Mouse (Mus musculus): ENCODE measurements around the gene Zfp367. TPM values are rescaled to one million over a fixed set of nuclear protein-coding genes. Genes with fewer than 3 reads are reported as not detected.

The Zfp367 gene
- polyA plus RNA-seq, 1 experiment from 2014 or later: 5.7 TPM

DNA sequence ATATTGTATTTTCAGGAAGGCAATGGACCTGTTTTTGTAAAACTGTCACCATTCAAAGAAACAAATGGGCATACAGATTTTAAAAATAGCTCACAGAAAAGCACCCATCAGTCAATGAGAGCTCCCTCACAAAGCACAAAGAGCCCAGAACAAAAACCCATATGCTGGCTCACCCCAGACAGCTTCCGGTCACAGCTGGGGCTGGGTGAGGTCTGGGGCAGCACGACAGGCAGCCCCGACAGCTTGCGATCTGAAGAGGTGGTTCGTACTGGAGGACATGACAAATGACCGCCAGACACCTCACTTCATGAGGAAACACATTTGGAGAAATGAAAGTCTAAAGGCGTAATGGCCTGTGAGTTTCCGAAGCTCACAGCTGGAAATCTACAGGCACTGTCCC is 45.5 kb downstream of the Zfp367 start:
- H3K9ac ChIP-seq: 0 out of 2 replicates have a peak overlapping the region, but pooled peaks have one; percentile 46
- H3K4me1 ChIP-seq (replicated peaks): peaks cover 19% of the 10 kb centered on the region
- H3K4me2 ChIP-seq: peak overlapping the region; percentile 36
- 6% methylated on average over 8 of the region's 8 CpGs for WGBS
- peak; percentile 79 for ATAC-seq (ENCODE audit: low FRiP score)
- H3K27ac ChIP-seq: 0 out of 2 replicates have a peak overlapping the region, but pooled peaks have one; percentile 52
- peaks cover 14% of the 10 kb centered on the region for H3K27me3 ChIP-seq
- 0 out of 2 replicates have a peak overlapping the region, but pooled peaks have one; percentile 5 for H3K4me3 ChIP-seq
- no peaks in the 10 kb centered on the region for H3K9me3 ChIP-seq
- no peaks in the 10 kb centered on the region; the same call in 1 of the 2 replicates for H3K36me3 ChIP-seq

DNA sequence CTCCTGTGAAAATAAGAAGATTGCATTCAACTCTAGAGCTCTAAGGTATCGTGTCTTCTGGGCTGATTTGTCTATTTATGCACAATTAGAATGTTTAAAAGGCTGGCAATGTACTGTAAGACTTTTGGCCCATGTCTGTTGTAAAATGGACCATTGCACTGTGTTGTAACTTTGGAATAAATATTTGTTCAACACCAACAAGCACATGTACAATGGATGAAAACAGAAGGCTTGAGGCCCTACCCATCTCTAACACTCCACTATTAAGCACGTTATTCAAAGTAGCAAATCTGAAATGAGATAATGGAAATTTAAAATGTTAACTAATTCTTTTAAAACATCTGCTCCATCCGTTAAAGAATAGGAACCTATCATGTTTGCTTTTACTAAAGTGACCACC is 45.9 kb downstream of the Zfp367 start:
- Histone ChIP-seq H3K4me1 (replicated peaks) (peaks cover 19% of the 10 kb centered on the region), H3K27ac (0 out of 2 replicates have a peak overlapping the region, but pooled peaks have one; percentile 52)
- no peak for ATAC-seq (ENCODE audit: low FRiP score)

GRCm38 (mm10) chr13:64105690-64106089 is 47.3 kb downstream of the Zfp367 start:
- 85% methylated on average over 3 of the region's 3 CpGs for WGBS

More for the DNA sequence above, 45.9 kb downstream of the Zfp367 start:
- Histone ChIP-seq H3K36me3 (no peaks in the 10 kb centered on the region; the same call in 1 of the 2 replicates), H3K9me3 (no peaks in the 10 kb centered on the region), H3K27me3 (peaks cover 17% of the 10 kb centered on the region), H3K4me3 (no peak overlapping the region), H3K4me2 (no peak overlapping the region), H3K9ac (no peak overlapping the region)
- 30% methylated on average over 3 of the region's 3 CpGs for WGBS

DNA sequence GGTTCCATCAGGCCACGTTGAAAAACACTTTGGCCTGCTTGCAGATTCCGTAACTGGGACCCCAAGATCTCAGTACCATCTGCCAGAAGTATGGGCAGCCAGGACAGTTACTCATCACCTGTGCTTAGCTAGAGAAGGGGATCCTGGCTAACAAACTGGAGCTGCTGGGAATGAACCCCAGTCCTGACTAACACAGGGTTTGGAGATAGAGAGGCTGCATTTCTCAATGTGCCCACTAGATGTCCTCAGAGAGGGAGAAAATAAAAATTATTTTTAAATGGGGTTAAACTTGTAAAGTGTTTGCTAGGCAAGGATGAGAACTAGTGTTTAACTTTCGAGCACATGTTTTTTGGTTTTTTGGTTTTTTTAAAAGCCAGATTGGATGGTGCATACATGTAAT is 52.8 kb downstream of the Zfp367 start:
- no peaks in the 10 kb centered on the region for H3K4me1 ChIP-seq (replicated peaks)
- peaks cover 15% of the 10 kb centered on the region for H3K27me3 ChIP-seq
- no peak for ATAC-seq (ENCODE audit: low FRiP score)
- H3K4me2 ChIP-seq: no peak overlapping the region
- WGBS: 66% methylated on average over 3 of the region's 3 CpGs
- H3K9ac ChIP-seq: no peak overlapping the region
- H3K27ac ChIP-seq: no peak overlapping the region
- H3K4me3 ChIP-seq: no peak overlapping the region
- H3K9me3 ChIP-seq: no peaks in the 10 kb centered on the region
- H3K36me3 ChIP-seq: no peaks in the 10 kb centered on the region; the same call in 1 of the 2 replicates

More at GRCm38 (mm10) chr13:64105690-64106089, 47.3 kb downstream of the Zfp367 start:
- Histone ChIP-seq H3K27ac (no peak overlapping the region), H3K9me3 (no peaks in the 10 kb centered on the region), H3K9ac (no peak overlapping the region), H3K4me3 (no peak overlapping the region), H3K4me1 (replicated peaks) (peaks cover 19% of the 10 kb centered on the region), H3K4me2 (no peak overlapping the region), H3K36me3 (no peaks in the 10 kb centered on the region; the same call in 1 of the 2 replicates), H3K27me3 (peaks cover 17% of the 10 kb centered on the region)
- ATAC-seq (ENCODE audit: low FRiP score): no peak

DNA sequence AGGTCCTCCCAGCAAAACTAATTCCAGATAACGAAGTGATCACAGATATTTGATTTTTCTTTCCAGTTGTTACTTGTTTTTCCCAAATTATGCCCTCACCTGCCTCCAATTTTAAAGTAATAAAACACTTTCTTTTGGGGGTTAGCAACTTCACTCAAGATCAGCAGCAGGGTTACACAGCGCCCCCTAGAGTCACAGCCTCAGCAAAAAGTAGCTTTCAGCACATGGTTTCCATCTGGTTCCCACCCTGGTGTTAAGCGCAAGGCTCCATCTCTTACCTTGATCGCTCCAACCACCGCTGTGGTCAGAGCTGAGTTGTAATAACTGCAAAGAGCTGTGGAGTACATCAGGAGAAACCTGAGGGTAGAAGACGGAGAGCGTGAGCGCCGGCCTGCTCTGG is 54.0 kb downstream of the Zfp367 start:
- H3K9me3 ChIP-seq: no peaks in the 10 kb centered on the region
- H3K9ac ChIP-seq: no peak overlapping the region
- no peaks in the 10 kb centered on the region for H3K36me3 ChIP-seq
- no peak overlapping the region for H3K4me2 ChIP-seq
- peaks cover 5% of the 10 kb centered on the region; the same call in 1 of the 2 replicates for H3K27me3 ChIP-seq
- H3K4me1 ChIP-seq (replicated peaks): no peaks in the 10 kb centered on the region
- ATAC-seq (ENCODE audit: low FRiP score): no peak
- H3K27ac ChIP-seq: no peak overlapping the region
- whole genome bisulfite sequencing: 76% methylated on average over 9 of the region's 9 CpGs
- no peak overlapping the region for H3K4me3 ChIP-seq

DNA sequence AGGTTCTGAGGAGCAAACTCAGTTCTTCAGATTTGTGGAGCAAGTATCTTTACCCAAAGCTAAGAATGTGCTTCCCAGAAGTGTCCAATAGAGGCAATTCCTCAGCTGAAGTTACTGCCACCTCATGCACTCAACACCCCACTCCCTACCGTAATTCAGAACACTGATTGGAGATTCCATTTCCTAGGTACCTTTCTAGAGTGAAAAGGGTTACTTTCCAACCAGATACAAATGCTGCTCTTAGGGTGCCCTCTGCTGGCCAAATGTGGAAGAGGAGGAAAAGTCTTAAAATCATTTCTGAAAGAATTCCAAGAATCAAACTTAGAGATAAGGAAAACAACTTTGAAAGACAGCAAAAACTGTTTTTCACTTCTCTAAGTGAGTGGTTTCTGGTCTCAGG is 59.7 kb downstream of the Zfp367 start:
- 7% methylated on average over 1 of the region's 1 CpGs for WGBS
- H3K27ac ChIP-seq: no peak overlapping the region
- 0 out of 2 replicates have a peak, but pooled peaks have one; percentile 52 for ATAC-seq (ENCODE audit: low FRiP score)
- H3K4me3 ChIP-seq: no peak overlapping the region
- H3K27me3 ChIP-seq: 0 out of 2 replicates have a peak, but pooled peaks cover 4% of the 10 kb centered on the region
- no peak overlapping the region for H3K9ac ChIP-seq
- no peaks in the 10 kb centered on the region for H3K4me1 ChIP-seq (replicated peaks)
- H3K36me3 ChIP-seq: no peaks in the 10 kb centered on the region
- no peaks in the 10 kb centered on the region for H3K9me3 ChIP-seq
- H3K4me2 ChIP-seq: no peak overlapping the region

DNA sequence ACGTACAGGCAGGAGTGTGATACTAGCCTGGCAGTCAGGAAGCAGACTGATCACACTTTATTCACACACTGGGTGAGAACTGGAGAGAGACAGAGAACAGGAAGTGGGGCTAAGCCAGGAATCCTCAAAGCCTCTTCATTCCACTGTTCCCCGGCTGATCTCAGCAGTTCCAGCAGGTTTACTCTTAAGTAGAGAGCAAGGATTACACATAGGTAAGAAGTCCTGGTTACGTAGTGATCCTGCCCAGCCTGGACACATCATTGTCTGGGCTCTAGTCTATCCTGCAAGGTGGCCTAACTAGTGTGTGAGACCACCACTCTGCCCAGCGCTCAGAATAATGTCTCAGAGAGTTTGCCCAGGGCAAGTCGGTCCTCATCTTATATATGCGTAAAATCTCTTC is 60.2 kb downstream of the Zfp367 start:
- no peak overlapping the region for H3K4me3 ChIP-seq
- H3K4me2 ChIP-seq: no peak overlapping the region
- ATAC-seq (ENCODE audit: low FRiP score): no peak
- H3K27me3 ChIP-seq: 0 out of 2 replicates have a peak, but pooled peaks cover 4% of the 10 kb centered on the region
- WGBS: 79% methylated on average over 6 of the region's 6 CpGs
- no peaks in the 10 kb centered on the region for H3K36me3 ChIP-seq
- no peak overlapping the region for H3K27ac ChIP-seq
- H3K9ac ChIP-seq: no peak overlapping the region
- no peaks in the 10 kb centered on the region for H3K9me3 ChIP-seq
- H3K4me1 ChIP-seq (replicated peaks): no peaks in the 10 kb centered on the region

DNA sequence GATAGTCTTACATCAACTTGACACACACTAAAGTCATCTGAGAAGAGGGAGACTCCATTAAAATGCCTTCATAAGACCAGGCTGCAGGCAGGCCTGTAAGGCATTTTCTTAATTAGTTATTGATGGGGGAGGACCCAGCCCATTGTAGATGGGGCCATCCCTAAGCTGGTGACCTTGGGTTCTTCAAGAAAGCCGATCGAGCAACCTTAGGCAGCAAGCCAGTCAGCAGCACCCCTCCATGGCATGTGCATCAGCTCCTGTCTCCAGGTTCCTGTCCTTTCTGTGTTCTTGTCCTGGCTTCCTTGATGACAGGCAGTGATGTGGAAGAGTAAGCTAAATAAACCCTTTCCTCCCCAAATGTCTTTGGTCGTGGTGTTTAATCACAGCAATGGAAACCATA is 60.9 kb downstream of the Zfp367 start:
- H3K27me3 ChIP-seq: 0 out of 2 replicates have a peak, but pooled peaks cover 4% of the 10 kb centered on the region
- H3K4me2 ChIP-seq: no peak overlapping the region
- 68% methylated on average over 3 of the region's 3 CpGs for WGBS
- no peak overlapping the region for H3K27ac ChIP-seq
- H3K9ac ChIP-seq: no peak overlapping the region
- no peak for ATAC-seq (ENCODE audit: low FRiP score)
- H3K9me3 ChIP-seq: no peaks in the 10 kb centered on the region
- no peaks in the 10 kb centered on the region for H3K4me1 ChIP-seq (replicated peaks)
- H3K36me3 ChIP-seq: no peaks in the 10 kb centered on the region
- H3K4me3 ChIP-seq: no peak overlapping the region

GRCm38 (mm10) chr13:64091006-64091405 is 62.0 kb downstream of the Zfp367 start:
- H3K9ac ChIP-seq: no peak overlapping the region
- H3K4me2 ChIP-seq: no peak overlapping the region
- H3K27me3 ChIP-seq: 0 out of 2 replicates have a peak, but pooled peaks cover 4% of the 10 kb centered on the region
- no peaks in the 10 kb centered on the region for H3K36me3 ChIP-seq
- H3K4me1 ChIP-seq (replicated peaks): no peaks in the 10 kb centered on the region
- WGBS: 63% methylated on average over 7 of the region's 7 CpGs
- ATAC-seq (ENCODE audit: low FRiP score): no peak
- H3K27ac ChIP-seq: no peak overlapping the region
- no peak overlapping the region for H3K4me3 ChIP-seq
- no peaks in the 10 kb centered on the region for H3K9me3 ChIP-seq

- H3K4me2 ChIP-seq: no peak overlapping the region
- no peak overlapping the region for H3K4me3 ChIP-seq
- WGBS: 82% methylated on average over 5 of the region's 5 CpGs
- H3K36me3 ChIP-seq: no peaks in the 10 kb centered on the region
- H3K4me1 ChIP-seq (replicated peaks): no peaks in the 10 kb centered on the region
- H3K9ac ChIP-seq: no peak overlapping the region
- no peaks in the 10 kb centered on the region for H3K9me3 ChIP-seq
- no peak for ATAC-seq (ENCODE audit: low FRiP score)
- H3K27me3 ChIP-seq: 0 out of 2 replicates have a peak, but pooled peaks cover 4% of the 10 kb centered on the region
- H3K27ac ChIP-seq: no peak overlapping the region
Observed at GRCm38 (mm10) chr13:64090278-64090677, 62.7 kb downstream of the Zfp367 start.

DNA sequence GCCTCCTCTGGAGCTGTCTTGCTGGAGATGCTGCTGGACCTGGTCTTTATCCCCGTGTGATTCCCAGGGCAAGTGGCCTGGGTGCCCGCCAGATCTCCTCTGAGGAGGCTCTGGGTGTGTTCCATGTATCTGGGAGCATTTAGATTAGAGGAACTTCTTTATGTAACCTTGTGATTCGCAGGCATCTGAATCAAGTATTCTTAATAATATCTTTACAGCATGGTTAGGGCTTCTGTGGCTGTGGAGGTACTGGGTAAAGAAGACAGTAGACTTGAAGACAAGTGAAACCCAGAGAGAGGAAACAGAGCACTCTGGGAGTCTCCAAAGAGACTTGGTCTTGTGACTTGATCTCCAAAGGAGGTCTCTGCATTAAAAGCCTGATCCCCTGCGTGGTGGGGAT is 63.9 kb downstream of the Zfp367 start, which contains the start of gene Hsd17b3:
Gene Hsd17b3 (minus strand): TSS at position 101 of the 400 bp plus-strand sequence.
- H3K27ac ChIP-seq: no peak within 1 kb of the TSS
- 0 out of 2 replicates have a peak, but pooled peaks cover 4% of the 10 kb centered on the region for H3K27me3 ChIP-seq
- 79% methylated on average over 4 of the region's 4 CpGs for WGBS
- no peak for ATAC-seq (ENCODE audit: low FRiP score)
- no peaks in the 10 kb centered on the region for H3K36me3 ChIP-seq
- H3K4me2 ChIP-seq: no peak within 1 kb of the TSS
- H3K4me1 ChIP-seq (replicated peaks): no peaks in the 10 kb centered on the region
- no peaks in the 10 kb centered on the region for H3K9me3 ChIP-seq
- H3K4me3 ChIP-seq: no peak within 1 kb of the TSS
- no peak within 1 kb of the TSS for H3K9ac ChIP-seq

GRCm38 (mm10) chr13:64088057-64088456 is 64.9 kb downstream of the Zfp367 start:
- H3K27me3 ChIP-seq: 0 out of 2 replicates have a peak, but pooled peaks cover 4% of the 10 kb centered on the region

GRCm38 (mm10) chr13:64086036-64086435 is 67.0 kb downstream of the Zfp367 start:
- Histone ChIP-seq H3K9me3 (no peaks in the 10 kb centered on the region), H3K9ac (no peak overlapping the region), H3K4me1 (replicated peaks) (peaks cover 11% of the 10 kb centered on the region), H3K4me3 (no peak overlapping the region), H3K4me2 (no peak overlapping the region), H3K36me3 (no peaks in the 10 kb centered on the region), H3K27me3 (no peaks in the 10 kb centered on the region), H3K27ac (no peak overlapping the region)
- 91% methylated on average over 5 of the region's 5 CpGs for WGBS
- ATAC-seq (ENCODE audit: low FRiP score): no peak

More at GRCm38 (mm10) chr13:64088057-64088456, 64.9 kb downstream of the Zfp367 start:
- Histone ChIP-seq H3K4me3 (no peak overlapping the region), H3K36me3 (no peaks in the 10 kb centered on the region), H3K9me3 (no peaks in the 10 kb centered on the region), H3K4me2 (no peak overlapping the region), H3K9ac (no peak overlapping the region), H3K4me1 (replicated peaks) (no peaks in the 10 kb centered on the region), H3K27ac (no peak overlapping the region)
- 88% methylated on average over 7 of the region's 7 CpGs for WGBS
- no peak for ATAC-seq (ENCODE audit: low FRiP score)
